Mouse (Mus musculus) cerebellum, adult (tissue): ENCODE measurements around the gene Tmem208.

ENCODE experiments used
- ATAC-seq: cut with Nextera tagmentation; 2 replicates; pipeline ENCODE4 v1.9.2; 2017; ENCODE audit warnings: mild to moderate bottlenecking, moderate library complexity, mixed read lengths; ENCODE audit not compliant: insufficient number of reproducible peaks, low FRiP score, low TSS enrichment

The Tmem208 gene

DNA sequence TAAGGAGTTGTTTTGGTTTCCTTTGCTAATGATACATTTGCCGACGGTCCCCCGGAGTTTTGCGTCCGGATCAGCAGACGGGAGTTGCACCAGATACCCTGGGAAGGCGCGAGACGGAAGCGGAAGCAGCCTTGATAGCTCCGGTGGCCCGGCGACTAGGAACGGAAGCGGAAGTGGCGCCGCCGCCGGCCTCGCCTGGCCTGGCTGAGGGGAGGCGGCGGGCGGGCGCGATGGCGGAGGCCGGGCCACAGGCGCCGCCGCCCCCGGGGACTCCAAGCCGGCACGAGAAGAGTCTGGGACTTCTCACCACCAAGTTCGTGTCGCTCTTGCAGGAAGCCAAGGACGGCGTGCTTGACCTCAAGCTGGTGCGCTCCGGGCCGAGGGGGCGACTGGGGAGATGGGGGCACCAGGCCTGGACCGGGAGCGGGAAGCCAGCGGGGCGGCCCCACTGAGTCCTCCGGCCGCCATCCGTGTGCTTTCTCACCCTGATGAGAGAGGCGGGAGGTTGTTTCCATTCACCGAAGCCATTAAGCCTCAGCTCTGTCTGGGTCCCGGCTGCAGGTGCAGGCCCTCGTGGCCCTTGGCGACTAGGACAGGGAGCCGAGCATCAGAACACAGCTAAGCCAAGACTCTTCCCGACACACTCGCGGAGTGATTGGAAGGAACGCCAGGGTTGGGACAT is 28.5 kb upstream of the Tmem208 start, which contains the start of gene E2f4:
Gene E2f4 (plus strand): TSS at position 153 of the 682 bp plus-strand sequence.
- ATAC-seq: peak; percentile 74

DNA sequence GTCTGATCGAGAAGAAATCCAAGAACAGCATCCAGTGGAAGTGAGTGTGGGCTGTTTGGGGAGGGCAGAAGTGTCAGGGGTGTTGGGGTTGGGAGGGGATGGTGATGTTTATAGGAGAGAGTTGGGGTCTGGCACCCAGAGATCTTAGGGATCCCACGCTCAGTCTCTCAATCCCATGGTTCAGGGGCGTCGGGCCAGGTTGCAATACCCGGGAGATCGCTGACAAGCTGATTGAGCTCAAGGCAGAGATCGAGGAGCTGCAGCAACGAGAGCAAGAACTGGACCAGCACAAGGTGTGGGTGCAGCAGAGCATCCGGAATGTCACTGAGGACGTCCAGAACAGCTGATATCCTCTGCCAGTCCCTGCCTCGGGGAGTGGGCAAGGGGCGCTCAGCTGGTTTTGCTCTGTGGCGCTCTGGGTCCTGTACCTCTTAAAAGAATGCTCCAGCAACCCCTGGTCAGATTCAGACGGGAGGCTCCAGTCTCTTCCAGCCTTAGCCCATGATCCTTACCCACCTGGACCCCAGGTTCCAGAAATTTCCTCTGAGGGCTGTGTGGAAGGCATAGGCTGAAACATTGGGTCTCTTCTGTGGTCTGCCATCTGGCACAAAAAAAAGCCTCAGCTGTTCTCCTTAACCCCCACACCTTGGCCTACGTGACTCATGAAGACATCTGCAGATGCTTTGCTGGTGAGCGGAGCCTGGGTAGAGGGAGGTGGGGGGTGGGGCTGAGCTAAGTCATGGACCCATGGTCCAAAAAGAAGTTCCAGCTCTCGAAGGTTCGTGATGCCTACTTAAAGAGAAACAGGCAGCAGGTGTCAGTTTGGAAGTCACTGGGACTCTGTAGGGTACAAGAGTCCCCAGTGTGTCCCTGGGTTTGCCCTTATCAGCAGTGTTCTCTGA is 27.6 kb upstream of the Tmem208 start:
- no peak for ATAC-seq

DNA sequence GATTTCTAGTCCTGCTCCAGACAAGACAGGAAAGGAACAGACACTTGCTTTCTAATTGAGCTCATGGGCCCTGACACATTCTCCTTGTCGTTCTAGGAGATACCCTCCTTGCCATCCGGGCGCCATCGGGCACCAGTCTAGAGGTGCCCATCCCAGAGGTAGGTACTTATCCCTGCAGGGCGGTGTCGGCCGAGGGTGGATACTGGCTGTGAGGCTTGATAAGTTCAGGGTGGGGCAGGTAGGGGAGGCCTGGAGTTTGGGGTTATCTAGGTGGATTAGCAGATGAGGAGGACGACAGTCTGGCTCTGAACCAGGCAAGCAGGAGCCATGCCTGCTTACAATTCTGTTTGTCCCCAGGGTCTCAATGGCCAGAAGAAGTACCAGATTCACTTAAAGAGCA is 26.2 kb upstream of the Tmem208 start:
- ATAC-seq: no peak

DNA sequence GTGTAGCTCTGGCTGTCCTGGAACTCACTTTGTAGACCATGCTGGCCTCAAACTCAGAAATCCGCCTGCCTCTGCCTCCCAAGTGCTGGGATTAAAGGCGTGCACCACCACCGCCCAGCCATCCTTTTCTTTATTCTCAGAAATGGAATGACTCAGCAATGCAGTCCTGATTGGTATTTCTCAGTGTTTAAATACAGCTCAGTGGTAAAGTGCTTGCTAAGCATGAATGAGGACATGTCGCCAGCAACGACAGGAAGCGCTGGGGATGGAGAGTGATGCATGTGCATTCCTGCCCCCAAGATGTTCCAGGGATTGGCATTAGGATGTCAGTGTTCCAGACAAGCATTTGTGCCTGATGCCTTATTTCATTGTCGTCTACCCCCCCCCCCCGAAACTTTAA is 22.8 kb upstream of the Tmem208 start:
- ATAC-seq: no peak

DNA sequence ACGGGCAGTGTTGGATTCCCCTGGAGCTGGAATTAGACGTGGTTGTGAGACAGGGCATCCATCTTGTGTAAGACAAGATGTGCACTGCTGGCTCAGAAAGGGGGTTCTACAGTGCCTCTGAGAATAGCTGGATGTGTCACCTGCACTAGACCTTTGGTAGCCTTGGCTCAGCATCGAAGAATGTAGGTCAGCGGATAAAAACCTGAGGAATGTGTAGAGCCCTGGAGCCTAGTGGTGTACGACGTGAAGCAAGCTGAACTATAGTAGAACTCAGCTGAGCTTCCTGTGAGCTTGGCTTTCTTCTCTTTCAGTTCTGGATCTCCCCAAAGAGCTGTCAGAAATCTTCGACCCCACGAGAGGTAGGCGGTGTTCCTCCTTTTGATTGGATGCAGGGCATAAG is 22.3 kb upstream of the Tmem208 start:
- no peak for ATAC-seq

DNA sequence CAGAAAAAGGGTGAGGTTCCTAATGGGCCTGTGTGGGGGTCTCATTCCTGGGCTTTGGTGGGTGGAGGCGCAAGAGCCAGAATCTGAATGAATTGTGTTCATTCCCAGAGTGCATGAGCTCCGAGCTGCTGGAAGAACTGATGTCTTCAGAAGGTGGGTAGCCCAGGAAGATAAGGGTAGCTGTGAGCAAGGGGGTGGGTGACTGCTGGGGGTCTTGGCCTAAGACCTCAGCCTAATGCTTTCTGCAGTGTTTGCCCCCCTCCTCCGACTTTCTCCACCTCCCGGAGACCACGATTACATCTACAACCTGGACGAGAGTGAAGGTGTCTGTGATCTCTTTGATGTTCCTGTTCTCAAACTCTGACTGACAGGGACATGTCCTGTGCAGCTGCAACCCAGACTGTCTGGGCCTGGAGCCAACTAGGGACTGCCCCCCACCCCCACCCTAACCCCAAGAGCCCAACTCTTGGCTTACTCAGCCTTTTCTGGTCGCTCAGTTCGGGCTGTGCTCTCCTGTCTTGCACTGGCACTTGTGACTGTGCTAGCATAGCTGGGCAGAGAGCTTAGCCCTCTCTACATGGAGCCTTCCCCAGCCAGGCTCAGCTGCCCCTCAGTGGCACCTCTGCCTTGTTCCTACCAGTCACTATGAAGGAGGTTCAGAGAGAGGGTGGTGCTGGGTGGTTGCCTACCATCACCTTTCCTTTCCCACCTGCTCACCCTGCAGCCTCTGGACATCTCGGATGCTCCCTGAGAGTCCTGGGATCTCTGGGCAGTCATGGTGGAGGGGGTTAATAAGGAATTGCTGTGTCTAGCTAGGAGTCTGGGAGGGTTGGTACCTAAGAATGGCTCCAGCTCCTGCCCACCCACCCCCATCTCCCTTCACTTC is 21.6 kb upstream of the Tmem208 start:
- ATAC-seq: no peak

DNA sequence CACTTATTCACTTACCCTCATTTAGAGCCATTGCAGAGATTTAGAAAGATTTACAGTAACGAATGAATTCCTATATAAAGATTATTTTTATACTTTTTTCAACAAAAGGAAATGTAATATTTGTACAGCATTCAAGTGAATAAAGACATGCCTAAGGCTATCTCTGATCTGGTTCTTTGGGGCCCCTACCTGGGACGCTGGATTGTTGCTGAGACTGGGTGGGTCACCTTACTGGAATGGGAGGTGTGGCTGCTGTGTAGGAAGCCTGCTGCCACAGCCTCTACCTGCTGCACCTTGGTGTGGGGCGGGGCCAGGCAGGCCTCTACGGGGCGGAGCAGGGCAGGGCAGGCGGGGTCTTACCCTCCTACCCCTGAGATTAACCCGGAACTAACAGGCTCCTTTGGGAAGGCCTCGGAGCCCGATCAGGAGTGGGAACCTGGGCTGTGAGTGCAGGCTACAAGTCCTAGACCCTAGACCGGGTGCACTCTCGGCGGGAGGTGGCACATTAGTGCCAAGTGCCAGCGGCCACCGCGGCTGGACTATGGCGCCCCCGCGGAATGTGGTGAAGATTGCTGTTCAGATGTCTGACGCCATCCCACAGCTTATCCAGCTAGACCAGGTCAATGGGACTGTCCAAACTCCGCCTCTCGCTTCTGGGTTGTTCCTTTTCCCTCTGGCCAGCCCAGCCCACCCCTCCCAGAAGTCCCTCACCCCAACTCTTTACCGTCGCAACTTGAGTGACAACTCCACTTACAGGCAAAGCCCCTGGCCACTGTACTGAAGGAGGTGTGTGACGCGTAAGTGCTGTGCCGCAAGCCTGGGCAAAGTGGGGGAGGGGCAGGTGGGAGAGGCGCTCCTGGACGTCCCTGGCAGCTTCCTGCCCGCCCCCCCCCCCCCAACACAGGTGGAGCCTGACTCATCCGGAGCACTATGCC is 20.7 kb upstream of the Tmem208 start, which contains the start of gene Elmo3:
Gene Elmo3 (plus strand): TSS at position 391 of the 935 bp plus-strand sequence.
- ATAC-seq: peak; percentile 14; the same call in 1 of the 2 replicates

DNA sequence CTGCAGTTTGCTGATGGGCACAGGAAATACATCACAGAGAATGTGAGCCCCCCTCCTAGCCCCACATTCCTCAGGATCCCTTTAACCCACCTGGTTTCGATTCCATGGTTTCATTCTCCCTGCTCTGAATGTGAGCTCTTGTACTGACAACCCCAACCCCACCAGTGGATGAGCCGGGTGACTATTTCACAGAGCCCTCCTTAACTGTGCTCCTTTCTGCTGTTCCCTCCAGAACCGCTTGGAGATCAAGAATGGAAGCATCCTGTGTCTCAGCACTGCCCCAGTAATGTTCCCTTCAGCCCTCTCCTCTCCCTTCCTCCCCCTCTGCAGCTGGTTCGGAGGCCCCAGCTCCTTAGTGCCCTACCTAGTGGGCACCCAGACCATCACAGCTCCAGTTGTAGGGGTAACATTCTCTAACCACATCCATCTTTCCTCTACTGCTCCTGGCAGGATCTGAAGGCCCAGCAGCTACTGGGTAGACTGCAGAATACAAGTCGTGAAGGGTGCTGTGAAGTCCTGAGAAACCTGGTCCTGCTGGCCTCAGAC is 19.9 kb upstream of the Tmem208 start:
- ATAC-seq: no peak

DNA sequence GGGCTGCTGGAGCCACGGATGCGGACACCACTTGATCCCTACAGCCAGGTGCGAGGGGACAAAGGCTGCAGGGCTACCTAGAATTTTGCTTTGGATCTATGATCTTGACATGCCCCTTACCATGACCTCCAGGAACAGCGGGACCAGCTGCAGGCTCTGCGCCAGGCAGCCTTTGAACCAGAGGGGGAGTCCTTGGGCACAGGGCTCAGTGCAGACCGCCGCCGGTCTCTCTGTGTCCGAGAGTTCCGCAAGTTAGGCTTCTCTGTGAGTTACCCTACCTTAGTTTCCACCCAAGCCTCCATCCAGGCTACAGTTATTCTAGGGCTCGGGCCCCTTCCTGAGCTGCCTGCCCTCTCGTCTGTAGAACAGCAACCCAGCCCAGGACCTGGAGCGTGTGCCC is 18.5 kb upstream of the Tmem208 start:
- ATAC-seq: no peak

DNA sequence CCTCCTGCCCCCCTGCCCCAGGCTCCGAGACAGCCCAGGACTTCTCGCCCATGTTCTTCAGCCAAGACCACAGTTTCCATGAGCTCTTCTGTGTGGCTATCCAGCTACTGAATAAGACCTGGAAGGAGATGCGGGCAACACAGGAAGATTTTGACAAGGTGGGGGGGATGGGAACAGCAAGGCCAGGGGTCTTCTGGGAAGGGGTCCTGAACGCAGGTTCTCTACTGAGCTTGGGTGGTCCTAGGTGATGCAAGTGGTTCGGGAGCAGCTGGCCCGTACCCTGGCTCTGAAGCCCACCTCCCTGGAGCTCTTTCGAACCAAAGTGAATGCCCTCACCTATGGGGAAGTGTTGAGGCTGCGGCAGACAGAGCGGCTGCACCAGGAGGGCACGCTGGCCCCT is 17.7 kb upstream of the Tmem208 start:
- no peak for ATAC-seq

DNA sequence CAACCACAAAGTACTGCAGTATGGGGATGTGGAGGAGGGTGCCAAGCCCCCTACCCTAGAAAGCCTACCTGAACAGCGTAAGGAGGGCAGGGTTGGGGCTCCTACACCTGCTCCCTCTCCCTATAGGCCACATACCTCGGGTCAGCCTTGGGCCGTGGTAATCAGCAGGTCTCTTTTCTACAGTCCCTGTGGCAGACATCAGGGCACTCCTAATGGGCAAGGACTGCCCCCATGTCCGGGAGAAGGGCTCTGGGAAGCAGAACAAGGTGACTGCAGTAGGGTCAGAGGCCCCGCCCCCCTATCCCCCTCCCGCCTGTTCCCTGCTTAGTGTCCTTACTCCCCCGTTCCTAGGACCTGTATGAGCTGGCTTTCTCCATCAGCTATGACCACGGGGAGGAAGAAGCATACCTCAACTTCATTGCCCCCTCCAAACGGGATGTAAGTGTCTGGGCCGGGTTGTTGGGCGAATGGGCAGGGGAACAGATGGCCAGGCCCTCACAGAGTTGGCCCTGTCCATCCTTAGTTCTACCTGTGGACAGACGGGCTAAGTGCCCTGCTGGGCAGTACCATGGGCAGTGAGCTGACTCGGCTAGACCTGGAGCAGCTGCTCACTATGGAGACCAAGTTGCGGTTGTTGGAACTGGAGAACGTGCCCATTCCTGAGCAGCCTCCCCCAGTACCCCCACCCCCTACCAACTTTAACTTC is 16.9 kb upstream of the Tmem208 start:
- peak; percentile 74 for ATAC-seq

DNA sequence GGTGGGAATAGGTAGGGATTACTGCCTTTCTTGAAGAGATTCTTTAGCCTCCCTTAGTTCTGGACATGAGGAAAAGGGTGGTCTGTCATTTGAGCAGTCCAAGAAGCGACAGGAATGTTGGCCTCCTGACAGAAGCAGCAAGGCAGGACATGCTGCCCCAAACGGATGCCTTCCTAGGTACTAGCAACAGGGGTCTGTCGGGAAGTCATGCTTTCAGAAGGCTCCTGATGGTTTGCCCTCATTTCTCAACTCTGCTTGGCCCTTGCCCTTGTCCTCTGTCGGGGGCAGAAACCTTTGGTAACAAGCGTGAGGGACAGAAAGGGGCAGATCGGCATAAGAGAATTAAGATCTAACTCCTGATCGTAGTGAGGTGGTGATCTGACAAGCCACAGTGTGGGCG is 16.0 kb upstream of the Tmem208 start:
- no peak for ATAC-seq

DNA sequence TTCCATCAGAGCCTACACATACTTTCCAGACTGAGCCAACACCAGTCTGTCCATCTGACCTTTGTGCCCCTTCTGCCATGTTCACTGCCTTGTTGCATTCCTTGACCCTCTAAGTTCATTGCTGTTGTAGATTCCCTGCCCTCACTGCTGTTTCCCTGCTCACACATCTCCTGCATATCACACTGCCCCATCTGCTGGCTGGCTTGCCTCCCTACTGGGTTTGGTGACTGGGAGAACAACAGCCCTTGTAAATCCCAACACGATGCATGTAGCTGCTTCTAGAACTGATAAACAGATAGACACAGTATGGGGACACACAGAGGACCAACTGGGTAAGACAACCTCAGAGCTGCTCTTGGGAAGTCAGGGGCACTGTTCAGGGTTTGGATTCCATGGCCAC is 14.4 kb upstream of the Tmem208 start:
- no peak for ATAC-seq

DNA sequence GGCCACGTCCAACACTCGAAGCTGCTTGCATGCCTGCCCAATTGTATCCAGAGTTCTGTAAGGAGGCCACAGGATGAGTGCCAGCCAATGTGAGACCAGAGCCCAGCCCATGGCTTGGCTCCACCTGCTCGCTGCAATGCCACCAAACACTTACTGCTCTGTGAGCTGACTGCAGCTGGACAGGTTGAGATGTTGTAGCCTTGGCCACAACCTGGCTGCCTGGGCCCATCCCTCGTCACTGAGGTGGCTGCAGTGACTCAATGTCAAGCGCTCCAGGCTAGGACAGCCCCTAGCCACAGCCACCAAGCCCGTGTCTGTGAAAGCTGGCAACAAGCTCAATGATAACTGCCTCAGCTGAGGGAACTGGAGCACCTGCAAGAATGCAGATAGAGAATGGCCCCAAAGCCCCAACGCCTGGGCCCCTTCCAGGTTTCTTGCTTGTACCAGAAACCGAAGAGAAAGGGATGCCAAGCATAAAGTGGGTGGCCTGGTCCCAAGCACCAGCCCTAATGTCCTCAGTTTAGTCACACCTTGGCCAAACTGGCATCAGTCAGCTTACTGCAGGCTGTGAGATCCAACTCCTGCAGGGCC is 13.2 kb upstream of the Tmem208 start:
- ATAC-seq: no peak

DNA sequence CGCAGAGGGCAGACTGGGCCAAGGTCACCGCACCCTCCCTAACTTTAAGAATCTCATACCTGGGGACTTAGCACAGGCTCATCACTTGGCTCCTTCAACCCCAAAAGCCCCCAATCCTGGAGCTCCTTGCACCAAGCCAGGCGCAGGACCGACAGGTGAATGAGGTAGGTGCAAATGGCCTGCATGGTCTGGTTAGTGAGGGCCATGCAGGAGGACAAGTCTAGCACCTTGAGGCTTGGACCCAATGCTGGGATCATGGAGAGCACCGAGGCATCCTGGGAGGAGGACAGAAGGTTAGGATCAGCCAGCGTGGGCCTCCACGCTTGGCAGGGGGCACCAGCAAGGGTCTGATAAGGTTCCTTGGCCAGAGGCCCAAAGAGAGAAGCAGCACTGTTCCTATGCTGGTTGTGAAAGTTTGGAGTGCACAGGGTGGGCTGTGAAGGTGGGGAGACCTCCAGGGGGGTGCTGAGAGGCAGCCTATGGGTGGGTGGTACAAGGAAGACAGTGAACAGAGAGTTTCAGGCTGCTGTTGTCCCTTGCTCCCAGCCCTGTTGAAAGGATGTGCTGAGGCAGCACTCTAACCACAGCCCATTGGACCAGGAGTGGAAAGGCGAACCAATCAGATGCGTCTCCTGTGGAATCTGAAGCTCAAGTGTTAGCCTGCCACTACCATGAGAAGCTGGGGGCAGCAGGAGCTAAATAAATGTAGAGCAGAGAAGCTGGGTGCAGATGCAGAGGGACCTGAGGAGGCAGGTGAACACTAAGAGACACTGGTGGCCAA is 12.3 kb upstream of the Tmem208 start:
- ATAC-seq: no peak

DNA sequence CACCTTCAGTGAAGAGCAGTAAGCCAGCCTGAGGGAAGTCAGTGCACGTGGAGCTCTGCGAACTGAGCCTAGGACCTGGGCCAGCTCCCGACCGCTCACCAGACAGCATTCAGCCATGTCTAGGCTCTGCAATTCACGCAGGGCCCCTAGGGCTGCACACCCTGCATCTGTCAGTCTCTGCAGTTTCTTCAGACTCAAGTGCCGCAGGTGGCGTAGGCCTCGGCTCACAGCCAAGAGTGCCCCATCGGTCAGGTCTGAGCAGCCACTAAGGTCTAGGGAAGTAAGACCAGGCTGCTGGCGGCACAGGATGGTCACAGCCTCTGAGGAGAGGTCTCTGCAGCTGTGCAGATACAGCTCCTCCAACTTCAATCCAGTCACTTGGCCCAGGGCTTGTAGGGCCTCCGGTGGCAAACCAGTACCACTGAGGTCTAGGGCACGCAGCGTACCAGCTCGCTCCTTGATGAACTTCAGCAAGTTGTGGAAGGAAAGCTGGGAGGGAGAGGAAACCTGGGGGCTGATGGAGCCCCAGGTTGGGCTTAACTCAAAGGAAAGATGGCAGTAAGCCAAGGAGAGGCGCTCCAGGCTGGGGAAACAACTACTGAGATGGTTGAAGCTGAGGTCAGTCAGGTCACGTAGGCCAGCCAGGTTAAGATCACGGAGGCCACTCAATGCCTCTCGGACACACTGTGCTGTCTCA is 10.9 kb upstream of the Tmem208 start:
- no peak for ATAC-seq

DNA sequence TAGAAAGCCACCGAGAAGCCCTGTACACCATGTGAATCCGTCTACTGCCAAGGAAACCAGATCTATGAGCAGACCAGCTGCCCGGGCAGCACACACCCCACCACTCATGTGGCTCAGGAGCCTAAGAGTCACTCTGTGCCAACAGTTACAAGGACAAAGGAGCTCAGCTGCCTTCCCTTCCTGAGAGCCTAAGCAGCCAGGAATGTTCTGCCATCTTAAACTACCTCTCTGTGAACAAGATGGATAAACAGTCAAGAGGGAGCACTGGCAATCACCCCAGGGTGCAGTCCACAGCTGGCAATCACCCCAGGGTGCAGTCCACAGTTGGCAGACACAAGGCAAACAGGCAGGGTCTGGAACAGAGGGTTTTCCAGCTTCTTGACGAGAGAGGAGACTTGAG is 8.2 kb upstream of the Tmem208 start:
- ATAC-seq: no peak
